Mouse (Mus musculus): ENCODE data around the gene Ugt2b35.

DNA sequence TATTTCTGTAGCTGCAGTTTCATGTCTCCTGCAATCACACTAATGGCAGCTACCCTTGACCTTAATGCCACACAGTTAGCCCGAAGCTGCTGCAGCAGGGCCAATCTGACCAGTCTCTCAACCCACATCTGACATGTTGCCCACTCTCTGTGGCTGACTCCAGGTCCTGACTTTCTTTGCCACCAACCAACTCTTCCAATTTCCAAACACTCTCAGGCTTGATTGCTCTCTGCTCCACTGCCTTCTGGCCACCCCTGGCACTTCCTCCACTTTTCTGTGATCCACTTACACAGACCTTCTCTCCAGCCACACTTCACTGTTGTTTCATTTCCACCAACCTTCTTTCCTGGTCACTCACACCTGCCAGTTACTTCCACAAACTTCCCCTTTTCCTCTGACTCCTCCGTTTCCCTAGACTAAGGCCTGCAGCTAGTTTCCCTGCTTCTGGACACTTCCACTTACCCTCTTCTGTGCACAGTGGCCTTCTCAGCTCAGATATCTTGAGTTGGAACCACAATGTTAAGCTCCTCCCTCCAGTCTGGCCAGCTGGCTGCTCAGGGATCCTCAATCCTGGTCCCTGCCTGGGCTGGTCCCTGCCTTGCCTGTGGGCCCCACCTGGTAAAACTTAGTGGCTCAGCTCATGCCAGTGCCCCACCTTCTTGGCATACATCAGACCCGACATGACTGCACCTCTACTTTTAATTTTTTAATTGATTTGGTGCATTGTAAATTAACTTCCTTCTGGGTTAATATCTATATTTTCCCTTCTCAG lies 38.9 kb upstream of the Ugt2b35 start:
- TF ChIP-seq CTCF (IDR thresholded peaks at IDR 0.05; ENCODE audit: insufficient read depth, low read length): no peak
- TF ChIP-seq POLR2A (IDR thresholded peaks at IDR 0.05; ENCODE audit: borderline replicate concordance, extremely low read depth, low read depth, low read length): no peak
